Mouse (Mus musculus) megakaryocyte, embryonic 14.5 days (primary cell): ENCODE results near the gene Gm10722.
"Not testable (repeated sequence)": the region's sequence is repeated elsewhere in the genome, so short reads cannot be mapped to it uniquely, and the experiment has no call there.

Experiments used
- FLI1 ChIP-seq: IDR thresholded peaks from 2 replicates; pipeline ENCODE4 v1.6.1; 2012; ENCODE audit warnings: low read length, inconsistent platforms, mixed read lengths
- GATA1 ChIP-seq: IDR thresholded peaks from 3 replicates; pipeline ENCODE4 v1.6.1; 2012; ENCODE audit warnings: mixed read lengths, low read length, inconsistent platforms, borderline replicate concordance

DNA sequence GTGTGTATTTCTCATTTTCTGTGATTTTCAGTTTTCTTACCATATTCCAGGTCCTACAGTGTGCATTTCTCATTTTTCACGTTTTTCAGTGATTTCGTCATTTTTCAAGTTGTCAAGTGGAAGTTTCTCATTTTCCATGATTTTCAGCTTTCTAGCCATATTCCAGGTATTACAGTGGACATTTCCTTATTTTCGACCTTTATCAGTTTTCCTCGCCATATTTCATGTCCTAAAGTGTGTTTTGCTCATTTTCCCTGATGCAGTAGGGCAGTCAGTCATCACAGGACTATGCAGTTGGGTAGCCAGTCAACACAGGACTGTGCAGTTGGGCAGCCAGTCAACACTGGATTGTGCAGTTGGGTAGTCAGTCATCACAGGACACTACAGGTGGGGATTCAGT, 37.4 kb downstream of the Gm10722 start:
- not testable (repeated sequence) for TF ChIP-seq FLI1, GATA1
